Mouse (Mus musculus) spleen, embryonic (tissue): ENCODE results near the gene Akp3.

Experiments used
- CTCF ChIA-PET: fragments of 350-600 bp; sonication (Branson Sonifier 250); formaldehyde crosslinking; loops from one replicate; lab custom pipeline; 2022; lab: Charles Lee

Gene Akp3

GRCm38 (mm10) chr1:87124673-87125072 is at the start of gene Akp3:
TSS of gene Akp3 (plus strand) at chr1:87124973.
- CTCF ChIA-PET = no interaction called here

DNA sequence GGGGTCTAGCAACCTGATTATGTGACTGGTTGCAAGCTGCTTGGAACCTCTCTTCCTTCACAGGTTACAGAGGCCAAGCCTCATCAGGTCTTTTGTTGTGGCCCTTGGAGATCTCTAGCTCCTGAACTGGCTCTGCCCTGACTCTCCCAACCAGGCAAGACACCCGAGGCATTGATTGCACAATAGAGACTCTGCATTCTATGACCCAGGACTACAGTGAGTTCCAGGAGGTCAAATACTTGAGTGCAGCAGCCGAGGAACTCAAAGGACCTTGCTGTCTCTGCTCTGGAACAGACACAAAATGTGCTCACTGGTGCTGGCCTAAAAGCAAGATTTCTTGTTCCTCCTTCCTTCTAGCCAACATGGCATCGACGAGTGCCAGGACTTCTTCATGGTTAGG is 38.6 kb upstream of the Akp3 start:
- CTCF ChIA-PET = no interaction called here

DNA sequence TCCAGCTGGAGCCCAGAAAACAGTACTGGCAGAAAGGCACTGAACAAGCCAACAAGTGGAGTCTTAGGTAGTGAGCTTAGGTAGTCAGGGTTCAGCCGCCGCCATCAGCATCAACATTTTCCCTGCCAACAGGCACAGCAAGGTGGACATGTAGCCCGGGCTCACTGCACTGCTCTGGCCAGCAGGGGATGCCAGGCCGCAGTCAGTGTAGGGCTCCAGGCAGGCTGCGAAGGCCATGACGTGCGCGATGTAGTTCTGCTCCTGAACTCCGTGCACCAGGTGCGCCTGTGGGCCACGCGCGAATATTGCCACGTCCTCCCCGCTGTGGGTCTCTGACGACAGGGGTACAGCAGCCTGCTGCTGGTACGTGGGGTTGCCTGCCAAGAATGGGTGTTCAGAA is 37.8 kb upstream of the Akp3 start:
- CTCF ChIA-PET = no interaction called here

- CTCF ChIA-PET = no interaction called here
Observed at GRCm38 (mm10) chr1:87089251-87089650, 35.5 kb upstream of the Akp3 start.

DNA sequence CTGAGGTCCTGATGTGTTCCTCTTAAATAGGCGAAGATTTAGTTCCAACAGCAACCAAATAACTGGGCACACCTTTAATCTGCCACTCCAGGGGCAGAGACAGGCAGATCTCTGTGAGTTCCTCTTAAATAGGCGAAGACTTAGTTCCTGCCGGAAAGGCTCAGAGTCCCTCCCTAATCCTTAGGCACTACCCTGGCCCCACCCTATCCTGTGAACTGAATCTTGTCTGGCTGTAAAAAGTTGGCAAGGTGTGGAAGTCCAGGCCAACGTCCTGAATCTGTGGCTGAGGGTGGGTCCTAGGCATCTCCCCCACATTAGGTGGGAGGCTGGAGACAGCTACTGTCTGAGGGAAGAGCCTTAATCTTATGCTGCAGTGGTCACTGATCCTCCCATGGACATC is 34.9 kb upstream of the Akp3 start, which contains the start of gene Alppl2:
Gene Alppl2, minus strand, starts transcription at position 101 of the 400 bp plus-strand sequence.
- CTCF ChIA-PET = no interaction called here

- CTCF ChIA-PET = no interaction called here
Observed at GRCm38 (mm10) chr1:87095642-87096041, 29.1 kb upstream of the Akp3 start.

DNA sequence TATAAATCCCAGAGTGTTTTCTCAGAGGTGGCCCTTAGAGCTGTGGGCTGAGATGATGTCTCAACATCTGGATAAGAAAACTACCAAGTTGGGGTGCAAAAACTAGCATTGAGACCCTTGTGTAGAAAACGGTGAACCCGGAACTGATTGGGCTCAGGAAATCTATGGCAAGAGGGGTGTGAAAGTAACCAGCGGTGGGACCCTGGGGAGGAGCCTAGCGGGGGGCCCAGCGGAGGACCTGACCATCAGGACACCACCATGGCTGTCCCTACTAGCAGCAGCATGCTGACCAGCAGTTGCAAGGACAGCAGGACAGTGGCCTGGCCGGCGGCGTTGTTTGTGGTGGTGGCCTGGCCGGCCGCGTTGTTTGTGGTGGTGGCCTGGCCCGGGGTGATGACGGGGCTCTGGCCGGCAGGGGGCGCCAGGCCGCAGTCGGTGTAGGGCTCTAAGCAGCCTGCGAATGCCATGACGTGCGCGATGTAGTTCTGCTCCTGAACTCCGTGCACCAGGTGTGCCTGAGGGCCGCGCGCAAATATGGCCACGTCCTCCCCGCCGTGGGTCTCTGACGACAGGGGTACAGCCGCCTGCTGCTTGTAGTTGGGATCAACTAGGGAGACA is 26.3 kb upstream of the Akp3 start:
- CTCF ChIA-PET = no interaction called here

- CTCF ChIA-PET = no interaction called here
Observed at GRCm38 (mm10) chr1:87101411-87101810, 23.4 kb upstream of the Akp3 start, which contains the start of gene Alpi. TSS of gene Alpi (minus strand) at chr1:87101606.

DNA sequence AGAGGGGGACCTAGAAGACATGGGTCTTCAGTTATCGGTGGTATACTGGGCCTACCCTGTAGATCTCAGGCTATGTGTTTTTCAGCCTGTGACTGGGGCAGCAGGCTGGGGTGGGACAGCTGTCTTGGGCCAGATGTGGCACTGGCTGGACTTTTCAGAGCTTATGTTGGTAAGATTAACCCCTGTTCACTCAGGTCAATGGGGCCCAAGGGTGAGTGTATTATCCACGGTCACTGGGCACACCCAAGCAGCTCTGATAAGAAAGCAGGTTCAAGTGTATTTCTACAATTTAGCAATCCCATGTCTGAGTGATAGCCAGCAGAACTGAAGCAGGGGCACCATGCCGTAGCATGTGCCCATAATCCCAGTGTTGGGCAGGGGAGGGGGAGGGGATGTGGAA is 22.7 kb upstream of the Akp3 start:
- CTCF ChIA-PET = no interaction called here

DNA sequence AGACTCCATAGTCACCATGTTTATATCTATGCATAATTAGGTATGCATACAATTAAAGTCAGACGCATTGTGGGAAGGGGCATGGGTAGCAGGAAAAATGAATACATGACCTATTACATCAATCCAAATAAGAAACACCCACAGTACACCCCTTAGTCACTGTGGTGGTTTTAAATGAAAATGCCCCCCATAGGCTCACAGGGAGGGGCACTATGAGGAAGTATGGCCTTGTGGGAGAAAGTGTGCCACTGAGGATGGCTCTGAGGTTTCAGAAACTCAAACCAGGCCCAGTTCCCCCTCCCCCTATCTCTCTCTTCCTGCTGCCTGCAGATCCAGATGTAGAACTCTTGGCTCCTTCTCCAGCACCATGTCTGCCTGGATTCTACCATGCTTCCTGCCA is 20.8 kb upstream of the Akp3 start:
- CTCF ChIA-PET = no interaction called here

DNA sequence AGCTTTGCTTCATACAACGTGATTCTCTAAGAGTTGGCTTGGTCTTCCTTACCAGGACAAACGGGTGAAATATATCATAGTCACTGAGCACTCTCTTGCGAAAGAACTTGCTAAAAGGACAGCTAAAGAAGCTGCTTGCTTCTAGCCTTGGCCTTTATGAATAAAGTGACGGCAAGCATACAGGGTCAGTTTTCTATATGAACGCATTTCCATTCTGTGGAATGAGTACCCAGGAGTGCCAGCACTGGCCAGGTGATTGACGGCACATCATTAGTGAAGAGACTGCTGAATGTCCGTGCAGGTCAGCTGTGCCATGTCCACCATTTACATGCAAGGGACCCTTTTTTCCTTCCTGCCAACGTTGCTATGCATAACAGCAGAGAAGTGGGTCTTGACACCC is 18.2 kb upstream of the Akp3 start:
- CTCF ChIA-PET = no interaction called here

- CTCF ChIA-PET = no interaction called here
Observed at GRCm38 (mm10) chr1:87108564-87108963, 16.2 kb upstream of the Akp3 start.

DNA sequence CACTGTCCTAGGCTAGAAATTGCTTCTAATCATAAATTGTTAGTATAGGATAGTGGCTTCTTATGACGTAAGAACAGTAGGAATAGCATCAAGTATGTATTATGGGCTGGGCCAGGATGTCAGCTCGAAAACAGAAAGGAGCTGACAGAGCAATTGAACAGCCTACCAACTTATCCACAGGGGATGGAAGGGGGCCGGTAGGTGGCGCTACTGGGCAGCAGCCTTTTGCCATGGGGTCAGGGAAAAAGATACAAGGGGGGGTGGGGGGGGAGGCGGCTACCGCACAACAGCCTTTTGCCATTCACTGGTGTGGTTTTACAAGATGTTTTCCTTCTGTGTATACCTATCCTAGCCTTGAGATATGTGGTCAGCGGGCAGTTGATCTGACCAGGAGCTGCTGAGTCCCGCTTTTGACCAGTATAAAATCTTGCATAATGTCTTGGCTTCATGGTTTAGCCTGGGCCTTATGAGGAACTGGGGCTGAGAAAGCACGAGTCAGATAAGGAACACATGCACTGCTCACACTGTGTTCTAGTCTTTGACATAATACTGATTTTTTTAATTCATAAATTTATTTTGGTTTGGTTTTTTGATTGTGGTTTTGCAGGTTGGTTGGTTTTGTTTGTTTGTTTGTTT is 12.9 kb upstream of the Akp3 start:
- CTCF ChIA-PET = interaction anchor here (0.6 kb wide), 1 partner anchor 258 kb away, joined by 8 read pairs; no protein-coding TSS in a partner anchor

DNA sequence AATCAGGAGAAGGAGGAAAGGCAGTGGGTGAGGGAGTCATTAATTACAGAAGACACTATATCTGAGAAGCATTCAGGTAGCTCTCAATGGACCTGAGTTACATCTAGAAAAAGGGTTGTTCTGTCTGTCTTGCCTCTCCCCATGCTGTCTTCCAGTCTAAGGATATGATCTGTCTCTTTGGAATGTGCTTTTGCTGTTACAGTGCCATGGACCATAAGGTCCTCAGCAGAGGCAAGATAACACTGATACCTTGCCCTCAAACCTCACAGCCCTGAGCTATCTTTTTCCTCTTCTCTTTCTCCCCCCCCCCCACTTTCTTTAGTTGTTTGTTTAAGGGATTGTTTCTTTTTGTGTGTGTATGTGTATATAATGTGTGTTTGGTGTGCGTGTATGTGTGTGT is 10.0 kb upstream of the Akp3 start:
- CTCF ChIA-PET = no interaction called here

DNA sequence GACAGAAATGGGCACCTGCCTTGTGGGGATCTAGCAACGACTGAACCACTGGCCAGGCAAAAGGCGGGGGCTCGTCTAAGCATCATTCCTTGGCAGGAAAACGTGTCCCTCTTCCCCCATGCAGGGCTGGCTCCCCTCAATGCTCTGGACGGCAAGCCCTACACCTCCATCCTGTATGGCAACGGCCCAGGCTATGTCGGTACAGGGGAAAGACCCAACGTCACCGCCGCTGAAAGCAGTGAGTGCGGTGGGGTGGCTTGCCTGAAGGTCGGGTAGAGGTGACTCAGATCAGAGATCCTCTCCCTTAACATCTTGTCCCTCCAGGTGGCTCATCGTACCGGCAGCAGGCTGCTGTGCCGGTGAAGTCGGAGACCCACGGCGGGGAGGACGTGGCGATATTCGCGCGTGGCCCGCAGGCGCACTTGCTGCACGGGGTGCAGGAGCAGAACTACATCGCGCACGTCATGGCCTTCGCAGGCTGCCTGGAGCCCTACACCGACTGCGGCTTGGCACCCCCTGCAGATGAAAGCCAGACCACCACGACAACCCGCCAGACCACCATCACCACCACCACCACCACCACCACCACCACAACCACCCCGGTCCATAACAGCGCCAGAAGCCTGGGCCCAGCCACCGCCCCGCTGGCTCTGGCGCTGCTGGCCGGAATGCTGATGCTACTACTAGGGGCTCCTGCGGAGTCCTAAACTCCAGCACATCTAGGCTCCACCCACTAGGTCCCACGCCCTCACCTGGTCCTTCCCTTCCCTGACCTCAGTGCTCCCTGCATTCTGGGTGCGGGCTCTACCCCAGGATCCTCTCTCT is 2.6 kb downstream of the Akp3 start:
- CTCF ChIA-PET = no interaction called here

DNA sequence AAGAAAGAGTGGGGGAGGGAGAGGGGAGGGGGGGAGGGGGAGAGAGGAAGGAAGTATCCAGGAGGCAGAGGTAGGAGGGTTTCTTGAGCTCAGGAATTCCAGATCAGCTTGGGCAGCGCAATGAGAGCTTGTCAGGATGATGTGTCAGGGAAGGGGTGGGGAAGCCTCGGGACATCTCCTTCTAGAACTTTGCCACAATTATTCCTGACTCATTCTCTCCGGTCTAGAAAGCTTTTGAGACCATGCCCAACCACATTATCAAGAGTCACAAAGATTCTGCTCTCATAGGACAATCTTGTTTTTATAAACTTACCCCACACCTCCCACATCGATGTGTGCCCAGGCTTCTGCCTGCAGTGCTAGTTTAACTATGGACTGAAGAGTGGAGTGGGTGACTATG is 7.0 kb downstream of the Akp3 start:
- CTCF ChIA-PET = no interaction called here

- CTCF ChIA-PET = no interaction called here
Observed at GRCm38 (mm10) chr1:87141550-87141949, 16.8 kb downstream of the Akp3 start.

GRCm38 (mm10) chr1:87142456-87142855 is 17.7 kb downstream of the Akp3 start:
- CTCF ChIA-PET = no interaction called here

DNA sequence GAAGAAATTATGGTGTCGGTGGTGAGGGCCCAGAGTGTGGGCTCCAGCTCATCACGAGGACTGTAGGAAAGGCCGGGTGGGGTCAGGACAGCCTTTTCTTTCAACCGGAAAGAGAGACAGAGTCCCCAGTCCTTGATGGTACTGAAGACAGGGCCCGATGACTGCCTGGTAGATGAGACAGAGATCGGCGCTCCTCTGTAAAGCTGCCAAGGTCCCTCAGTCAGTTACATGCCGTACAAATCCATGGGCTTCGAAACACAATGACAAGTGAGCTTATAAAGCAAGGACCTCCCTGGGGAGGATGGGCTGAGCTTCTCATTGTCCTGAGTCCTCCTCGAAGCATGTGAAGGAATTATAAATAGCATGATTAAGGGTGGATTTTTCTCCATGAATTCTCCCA is 18.4 kb downstream of the Akp3 start:
- CTCF ChIA-PET = no interaction called here

DNA sequence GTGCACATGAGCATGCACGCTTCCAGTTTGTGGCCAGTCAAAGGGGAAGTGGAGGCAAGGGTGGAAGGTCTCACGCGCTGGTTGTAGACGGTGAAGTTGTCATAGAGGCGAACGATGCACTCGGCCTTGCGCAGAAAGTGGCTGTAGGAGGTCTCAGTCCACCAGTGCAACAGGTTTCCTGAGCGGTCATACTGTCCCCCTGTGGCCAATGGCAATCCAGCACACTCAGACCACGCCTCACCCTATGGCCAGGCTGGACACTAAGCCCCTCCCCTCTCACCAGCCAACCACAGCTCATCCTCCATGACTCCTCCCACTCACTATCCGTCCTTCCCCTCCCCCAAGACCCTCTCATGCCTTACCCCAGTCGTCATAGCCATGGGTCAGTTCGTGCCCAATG is 24.6 kb downstream of the Akp3 start:
- CTCF ChIA-PET = interaction anchor here (0.6 kb wide), 1 partner anchor 860 kb away, joined by 4 read pairs; no protein-coding TSS in a partner anchor

DNA sequence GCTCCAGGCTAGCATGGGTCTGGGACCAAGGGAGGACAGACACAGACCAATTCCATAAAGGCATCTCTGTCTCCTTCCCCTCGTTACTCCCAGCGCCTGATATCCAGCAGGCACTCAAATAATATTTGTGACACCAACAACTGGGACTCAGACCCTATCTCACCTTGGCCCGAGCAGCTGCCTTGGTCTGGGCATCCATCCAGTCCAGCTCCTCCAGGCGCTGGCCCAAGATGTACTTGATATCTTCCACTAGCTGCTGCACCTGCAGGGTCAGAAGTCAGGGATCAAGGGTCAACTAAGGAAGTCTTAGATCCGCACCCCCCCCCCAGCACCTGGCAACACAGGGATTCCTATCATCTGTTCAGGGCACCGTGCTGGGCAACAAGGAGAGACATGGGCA is 26.5 kb downstream of the Akp3 start:
- CTCF ChIA-PET = no interaction called here

DNA sequence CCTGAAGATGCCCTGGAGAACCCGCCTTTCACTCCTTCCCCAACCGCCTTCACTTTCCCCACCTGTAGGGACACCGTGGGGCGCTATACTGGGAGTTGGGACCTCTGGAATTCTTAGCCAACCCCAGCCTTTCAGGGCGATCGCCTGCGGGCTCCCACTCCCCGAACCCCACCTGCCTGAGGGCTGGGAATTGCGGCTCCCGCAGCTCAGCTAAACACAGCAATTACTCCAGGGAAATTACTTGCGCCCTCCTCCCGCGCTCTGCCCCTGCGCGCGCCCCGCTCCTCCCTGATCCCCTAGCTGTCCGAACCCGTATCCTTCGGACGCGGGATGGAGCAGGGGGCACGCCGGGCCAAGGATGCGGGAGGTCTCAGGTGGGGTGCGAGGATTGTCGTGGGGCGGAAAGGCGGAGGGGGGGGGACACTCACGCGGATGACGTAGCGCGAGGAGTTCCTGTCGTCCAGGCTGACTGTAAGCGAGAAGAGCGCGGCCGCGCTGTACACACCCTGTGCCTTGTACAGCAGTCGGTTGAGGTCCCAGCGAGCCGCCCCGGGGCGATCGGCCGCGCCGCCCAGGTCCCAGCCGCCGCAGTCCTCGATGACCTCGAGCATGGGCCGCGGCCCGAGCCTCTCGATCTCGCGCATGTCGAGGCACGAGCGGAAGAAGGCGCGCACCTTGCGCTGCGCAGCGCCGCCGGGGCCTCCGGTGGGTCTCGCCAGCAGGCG is 29.2 kb downstream of the Akp3 start:
- CTCF ChIA-PET = no interaction called here
